Mouse (Mus musculus): Measurements from ENCODE around the gene Vangl2.

GRCm38 (mm10) chr1:171996701-171997100 lies 31.5 kb downstream of the Vangl2 start:
- TF ChIP-seq HCFC1 (IDR thresholded peaks at IDR 0.05; ENCODE audit: borderline replicate concordance, insufficient read depth, low read length) (no peak), MAFK (IDR thresholded peaks at IDR 0.05; ENCODE audit: insufficient read depth, low read depth, low read length) (no peak), CHD2 (IDR thresholded peaks at IDR 0.05; ENCODE audit: low read depth, low read length) (no peak), ZC3H11A (IDR thresholded peaks at IDR 0.05; ENCODE audit: borderline replicate concordance, low read depth, low read length) (no peak), ZNF384 (IDR thresholded peaks at IDR 0.05; ENCODE audit: low read depth, low read length) (no peak)
